Mouse (Mus musculus): ENCODE results near the gene Myf6. TPM values are rescaled to one million over a fixed set of nuclear protein-coding genes. Genes with fewer than 3 reads are reported as not detected.
A peak's percentile ranks its signal among the peaks of the same experiment; 100 is the strongest.

Gene Myf6
- polyA plus RNA-seq (2015; fragmentation: Nextera tagmentation; extraction: Ambion mirVana): 0.27 TPM in 1 of 2 replicates, not detected in the other

GRCm38 (mm10) chr10:107494568-107494967 lies at the start of gene Myf6:
Myf6 (minus strand) TSS chr10:107494737.
- Histone ChIP-seq H3K4me1 (peaks cover 7% of the 10 kb centered on the region; the same call in 1 of the 2 replicates), H3K4me2 (peak within 1 kb of the TSS; percentile 54), H3K27ac (no peak within 1 kb of the TSS), H3K9ac (no peak within 1 kb of the TSS), H3K4me3 (peak within 1 kb of the TSS; percentile 19; the same call in 1 of the 2 replicates), H3K36me3 (no peaks in the 10 kb centered on the region), H3K27me3 (peaks cover 23% of the 10 kb centered on the region), H3K9me3 (no peaks in the 10 kb centered on the region)
- WGBS: 79% methylated on average over 6 of the region's 6 CpGs
- ATAC-seq (ENCODE audit: insufficient number of reproducible peaks, insufficient read depth, low FRiP score, low TSS enrichment, low read depth): no peak

GRCm38 (mm10) chr10:107543026-107543425 lies 48.5 kb upstream of the Myf6 start:
- no peak overlapping the region for H3K4me3 ChIP-seq
- 15% methylated on average over 1 of the region's 1 CpGs for WGBS
- no peak overlapping the region for H3K4me2 ChIP-seq
- no peaks in the 10 kb centered on the region for H3K9me3 ChIP-seq
- H3K27ac ChIP-seq: no peak overlapping the region
- no peaks in the 10 kb centered on the region for H3K36me3 ChIP-seq
- ATAC-seq (ENCODE audit: insufficient number of reproducible peaks, insufficient read depth, low FRiP score, low TSS enrichment, low read depth): no peak
- H3K27me3 ChIP-seq: no peaks in the 10 kb centered on the region
- no peak overlapping the region for H3K9ac ChIP-seq
- H3K4me1 ChIP-seq: peaks cover 4% of the 10 kb centered on the region

- no peak for ATAC-seq (ENCODE audit: insufficient number of reproducible peaks, insufficient read depth, low FRiP score, low TSS enrichment, low read depth)
- no peaks in the 10 kb centered on the region for H3K9me3 ChIP-seq
- no peaks in the 10 kb centered on the region for H3K27me3 ChIP-seq
- H3K4me3 ChIP-seq: no peak overlapping the region
- no peaks in the 10 kb centered on the region for H3K4me1 ChIP-seq
- H3K4me2 ChIP-seq: no peak overlapping the region
- no peak overlapping the region for H3K9ac ChIP-seq
- 67% methylated on average over 1 of the region's 1 CpGs for WGBS
- H3K27ac ChIP-seq: no peak overlapping the region
- no peaks in the 10 kb centered on the region for H3K36me3 ChIP-seq
Measured at GRCm38 (mm10) chr10:107528758-107529157, 34.2 kb upstream of the Myf6 start.

GRCm38 (mm10) chr10:107519216-107519615 lies 24.7 kb upstream of the Myf6 start:
- 75% methylated on average over 5 of the region's 5 CpGs for WGBS
- H3K9me3 ChIP-seq: no peaks in the 10 kb centered on the region
- no peaks in the 10 kb centered on the region for H3K36me3 ChIP-seq
- no peak for ATAC-seq (ENCODE audit: insufficient number of reproducible peaks, insufficient read depth, low FRiP score, low TSS enrichment, low read depth)
- no peaks in the 10 kb centered on the region; the same call in 1 of the 2 replicates for H3K27me3 ChIP-seq
- H3K4me1 ChIP-seq: no peaks in the 10 kb centered on the region
- no peak overlapping the region for H3K4me3 ChIP-seq
- H3K4me2 ChIP-seq: no peak overlapping the region
- H3K9ac ChIP-seq: no peak overlapping the region
- no peak overlapping the region for H3K27ac ChIP-seq

GRCm38 (mm10) chr10:107516641-107517040 lies 22.1 kb upstream of the Myf6 start:
- H3K9me3 ChIP-seq: no peaks in the 10 kb centered on the region
- H3K36me3 ChIP-seq: no peaks in the 10 kb centered on the region
- 70% methylated on average over 7 of the region's 7 CpGs for WGBS
- no peak overlapping the region for H3K9ac ChIP-seq
- no peaks in the 10 kb centered on the region; the same call in 1 of the 2 replicates for H3K27me3 ChIP-seq
- H3K4me2 ChIP-seq: no peak overlapping the region
- no peak overlapping the region for H3K27ac ChIP-seq
- no peaks in the 10 kb centered on the region for H3K4me1 ChIP-seq
- no peak overlapping the region for H3K4me3 ChIP-seq
- ATAC-seq (ENCODE audit: insufficient number of reproducible peaks, insufficient read depth, low FRiP score, low TSS enrichment, low read depth): no peak

GRCm38 (mm10) chr10:107514735-107515134 lies 20.2 kb upstream of the Myf6 start:
- Histone ChIP-seq H3K9ac (no peak overlapping the region), H3K4me2 (no peak overlapping the region), H3K36me3 (no peaks in the 10 kb centered on the region), H3K27me3 (no peaks in the 10 kb centered on the region; the same call in 1 of the 2 replicates), H3K27ac (no peak overlapping the region), H3K4me3 (no peak overlapping the region), H3K4me1 (no peaks in the 10 kb centered on the region), H3K9me3 (no peaks in the 10 kb centered on the region)
- no peak for ATAC-seq (ENCODE audit: insufficient number of reproducible peaks, insufficient read depth, low FRiP score, low TSS enrichment, low read depth)
- 33% methylated on average over 7 of the region's 7 CpGs for WGBS

GRCm38 (mm10) chr10:107506397-107506796 lies 11.9 kb upstream of the Myf6 start:
- WGBS: 57% methylated on average over 2 of the region's 2 CpGs
- Histone ChIP-seq H3K4me2 (no peak overlapping the region), H3K9ac (no peak overlapping the region)

GRCm38 (mm10) chr10:107503430-107503829 lies 8.9 kb upstream of the Myf6 start:
- 66% methylated on average over 4 of the region's 4 CpGs for WGBS
- ATAC-seq (ENCODE audit: insufficient number of reproducible peaks, insufficient read depth, low FRiP score, low TSS enrichment, low read depth): no peak
- no peaks in the 10 kb centered on the region for H3K27me3 ChIP-seq

More at GRCm38 (mm10) chr10:107506397-107506796, 11.9 kb upstream of the Myf6 start:
- H3K4me3 ChIP-seq: no peak overlapping the region
- H3K36me3 ChIP-seq: no peaks in the 10 kb centered on the region
- no peak for ATAC-seq (ENCODE audit: insufficient number of reproducible peaks, insufficient read depth, low FRiP score, low TSS enrichment, low read depth)
- no peak overlapping the region for H3K27ac ChIP-seq
- no peaks in the 10 kb centered on the region for H3K27me3 ChIP-seq
- H3K9me3 ChIP-seq: 0 out of 2 replicates have a peak, but pooled peaks cover 3% of the 10 kb centered on the region
- H3K4me1 ChIP-seq: no peaks in the 10 kb centered on the region

GRCm38 (mm10) chr10:107502193-107502592 lies 7.7 kb upstream of the Myf6 start:
- Histone ChIP-seq H3K9me3 (no peaks in the 10 kb centered on the region), H3K36me3 (no peaks in the 10 kb centered on the region), H3K4me1 (no peaks in the 10 kb centered on the region), H3K9ac (no peak overlapping the region), H3K27ac (no peak overlapping the region), H3K4me2 (no peak overlapping the region), H3K27me3 (no peaks in the 10 kb centered on the region), H3K4me3 (no peak overlapping the region)
- ATAC-seq (ENCODE audit: insufficient number of reproducible peaks, insufficient read depth, low FRiP score, low TSS enrichment, low read depth): no peak
- WGBS: 77% methylated on average over 7 of the region's 7 CpGs

More at GRCm38 (mm10) chr10:107503430-107503829, 8.9 kb upstream of the Myf6 start:
- Histone ChIP-seq H3K9me3 (0 out of 2 replicates have a peak, but pooled peaks cover 3% of the 10 kb centered on the region), H3K36me3 (no peaks in the 10 kb centered on the region), H3K27ac (no peak overlapping the region), H3K4me2 (no peak overlapping the region), H3K4me1 (no peaks in the 10 kb centered on the region), H3K4me3 (no peak overlapping the region), H3K9ac (no peak overlapping the region)

GRCm38 (mm10) chr10:107499656-107500055 lies 5.1 kb upstream of the Myf6 start:
- Histone ChIP-seq H3K4me3 (no peak overlapping the region), H3K27me3 (no peaks in the 10 kb centered on the region; the same call in 1 of the 2 replicates), H3K9me3 (no peaks in the 10 kb centered on the region), H3K4me2 (no peak overlapping the region), H3K36me3 (no peaks in the 10 kb centered on the region), H3K27ac (no peak overlapping the region), H3K4me1 (no peaks in the 10 kb centered on the region), H3K9ac (no peak overlapping the region)
- WGBS: 76% methylated on average over 7 of the region's 7 CpGs
- ATAC-seq (ENCODE audit: insufficient number of reproducible peaks, insufficient read depth, low FRiP score, low TSS enrichment, low read depth): no peak

GRCm38 (mm10) chr10:107496402-107496801 lies 1.9 kb upstream of the Myf6 start:
- no peak overlapping the region for H3K9ac ChIP-seq
- no peaks in the 10 kb centered on the region for H3K36me3 ChIP-seq
- 93% methylated on average over 1 of the region's 1 CpGs for WGBS
- no peak overlapping the region for H3K4me3 ChIP-seq
- peaks cover 7% of the 10 kb centered on the region; the same call in 1 of the 2 replicates for H3K4me1 ChIP-seq
- H3K4me2 ChIP-seq: no peak overlapping the region
- H3K27me3 ChIP-seq: peaks cover 18% of the 10 kb centered on the region
- H3K9me3 ChIP-seq: no peaks in the 10 kb centered on the region
- no peak overlapping the region for H3K27ac ChIP-seq
- no peak for ATAC-seq (ENCODE audit: insufficient number of reproducible peaks, insufficient read depth, low FRiP score, low TSS enrichment, low read depth)

GRCm38 (mm10) chr10:107493580-107494474 lies 710 bp downstream of the Myf6 start:
- H3K9me3 ChIP-seq: no peaks in the 10 kb centered on the region
- H3K4me2 ChIP-seq: peak overlapping the region; percentile 54
- H3K27me3 ChIP-seq: peaks cover 28% of the 10 kb centered on the region
- no peaks in the 10 kb centered on the region for H3K36me3 ChIP-seq
- peaks cover 8% of the 10 kb centered on the region; the same call in 1 of the 2 replicates for H3K4me1 ChIP-seq
- no peak overlapping the region for H3K9ac ChIP-seq
- H3K4me3 ChIP-seq: peak overlapping the region; percentile 19
- no peak overlapping the region for H3K27ac ChIP-seq
- no peak for ATAC-seq (ENCODE audit: insufficient number of reproducible peaks, insufficient read depth, low FRiP score, low TSS enrichment, low read depth)
- WGBS: 40% methylated on average over 20 of the region's 20 CpGs
